Comparison of ENCODE assay signal across 8 mouse cellular contexts in the genomic region with DNA sequence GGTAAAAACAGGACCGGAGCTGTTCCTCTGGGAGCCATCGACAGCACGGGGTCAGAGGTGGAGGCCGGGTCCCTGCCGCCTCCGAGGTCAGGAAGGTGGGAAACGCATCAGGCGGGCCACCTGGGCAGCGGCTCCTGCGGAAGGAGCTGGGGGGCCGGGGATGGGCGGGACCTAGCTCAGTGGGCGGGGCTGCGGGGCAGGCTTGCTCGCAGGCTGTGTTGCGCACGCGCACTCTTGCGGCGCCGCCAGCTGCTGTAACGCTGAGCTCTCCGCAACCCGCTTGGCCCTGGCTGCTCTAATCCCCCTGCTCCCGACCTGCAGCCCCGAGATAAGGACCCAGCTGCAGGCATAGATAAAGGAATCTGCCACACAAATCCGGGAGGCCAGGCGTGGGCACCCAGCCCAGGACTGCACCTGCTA. TPM values are rescaled to one million over a fixed set of nuclear protein-coding genes. Genes with fewer than 3 reads are reported as not detected.
DNase-seq lines count a peak whose midpoint lies in the region; ATAC-seq and TF ChIP-seq lines count a peak whose summit lies in the region.

No protein-coding gene starts in this region.

- ATAC-seq in heart, embryonic 16.5 days (replicated peaks; ENCODE audit: extremely low read depth, insufficient read depth, low FRiP score) = peak; percentile 37
- peak; percentile 43 for ATAC-seq in liver, postnatal 0 days
- ATAC-seq in neural tube, embryonic 14.5 days (ENCODE audit: low read depth) = peak; percentile 26

- peak; percentile 88 for DNase-seq in CH12.LX (ENCODE audit: extremely low read depth)
- peak; percentile 83 for DNase-seq in c-Kit-positive CD71-negative TER-119-negative erythroid progenitor cells, embryonic 14.5 days (ENCODE audit: low read depth)
- peak; percentile 88 for DNase-seq in forebrain, embryonic 10.5 days (ENCODE audit: extremely low spot score, low spot score)
- peak; percentile 89 to 97 for DNase-seq in kidney, postnatal 36 days
- peak; percentile 95 for DNase-seq in liver, postnatal 0 days
- DNase-seq in testis, postnatal 10 days (ENCODE audit: low spot score) = peak; percentile 95

- H3K4me3 ChIP-seq in CH12.LX (replicated peaks in 1 of 3; ENCODE audit: low read depth in 2 of 3, low read length in 2 of 3, poor library complexity in 1 of 3) = peak overlapping the region; percentile 45 to 54 (median 53)
- H3K4me3 ChIP-seq in forebrain, embryonic 10.5 days = peak overlapping the region; percentile 53
- peak overlapping the region; percentile 55 for H3K4me3 ChIP-seq in heart, embryonic 16.5 days (ENCODE audit: low read length)
- H3K4me3 ChIP-seq in liver, postnatal 0 days (ENCODE audit: low read depth, low read length) = peak overlapping the region; percentile 55
- H3K4me3 ChIP-seq in neural tube, embryonic 14.5 days (ENCODE audit: low read depth, low read length) = peak overlapping the region; percentile 46

- H3K27me3 ChIP-seq in CH12.LX (replicated peaks) = peaks cover 37% of the 10 kb centered on the region
- H3K27me3 ChIP-seq in forebrain, embryonic 10.5 days (ENCODE audit: poor library complexity, severe bottlenecking) = peaks cover 47% of the 10 kb centered on the region
- H3K27me3 ChIP-seq in heart, embryonic 16.5 days (ENCODE audit: control insufficient read depth, insufficient read depth, low read length) = peaks cover under 1% of the 10 kb centered on the region
- H3K27me3 ChIP-seq in liver, postnatal 0 days (ENCODE audit: insufficient read depth, low read length) = peaks cover 10% of the 10 kb centered on the region
- peaks cover 13% of the 10 kb centered on the region for H3K27me3 ChIP-seq in neural tube, embryonic 14.5 days (ENCODE audit: control insufficient read depth, insufficient read depth, low read length)

- peaks cover 3 to 38% of the 10 kb centered on the region in 2 experiments; a peak in 3 of 4 replicates for H3K4me1 ChIP-seq in CH12.LX (ENCODE audit: control insufficient read depth in 1 of 2, insufficient read depth in 2 of 2)
- H3K4me1 ChIP-seq in forebrain, embryonic 10.5 days = peaks cover 54% of the 10 kb centered on the region
- peaks cover 31% of the 10 kb centered on the region for H3K4me1 ChIP-seq in heart, embryonic 16.5 days (ENCODE audit: control insufficient read depth, insufficient read depth, low read length)
- H3K4me1 ChIP-seq in liver, postnatal 0 days (ENCODE audit: insufficient read depth) = peaks cover 49% of the 10 kb centered on the region
- H3K4me1 ChIP-seq in neural tube, embryonic 14.5 days (ENCODE audit: control insufficient read depth, insufficient read depth, low read length) = peaks cover 12% of the 10 kb centered on the region; the same call in 1 of the 2 replicates

- TF ChIP-seq POLR2A in CH12.LX (IDR thresholded peaks at IDR 0.05; ENCODE audit: low read depth, low read length) = peak; percentile 59

- no peak for TF ChIP-seq EP300 in CH12.LX (IDR thresholded peaks at IDR 0.05; ENCODE audit: low read length)
- peak; percentile 95 for TF ChIP-seq EP300 in liver, postnatal 0 days (IDR thresholded peaks at IDR 0.05; ENCODE audit: low read depth)

- WGBS in forebrain, embryonic 10.5 days = under 1% methylated on average over 28 of the region's 28 CpGs
- under 1% methylated on average over 27 of the region's 28 CpGs for WGBS in heart, embryonic 16.5 days
- WGBS in liver, postnatal 0 days (ENCODE audit: insufficient replicate concordance) = 1% methylated on average over 25 of the region's 28 CpGs
- 0% methylated on average over 25 of the region's 28 CpGs for WGBS in neural tube, embryonic 14.5 days

- no peak for TF ChIP-seq RAD21 in CH12.LX (IDR thresholded peaks at IDR 0.05; ENCODE audit: low read depth, low read length)

- H3K9me3 ChIP-seq in CH12.LX (replicated peaks; ENCODE audit: low read length) = peaks cover 7% of the 10 kb centered on the region
- H3K9me3 ChIP-seq in forebrain, embryonic 10.5 days = no peaks in the 10 kb centered on the region
- H3K9me3 ChIP-seq in heart, embryonic 16.5 days (replicated peaks; ENCODE audit: control insufficient read depth, low read length) = 0 out of 2 replicates have a peak, but pooled peaks cover 5% of the 10 kb centered on the region
- no peaks in the 10 kb centered on the region for H3K9me3 ChIP-seq in liver, postnatal 0 days (ENCODE audit: low read length)
- no peaks in the 10 kb centered on the region for H3K9me3 ChIP-seq in neural tube, embryonic 14.5 days (ENCODE audit: control insufficient read depth, low read length)

- dilution Hi-C loops in CH12.LX (cut with MboI; ENCODE audit: extremely low pct_ligation_motif_present, extremely low pct_unique_long_range_greater_than_20kb, low sequenced_read_pairs) = no loop called here

- H3K79me2 ChIP-seq in CH12.LX (replicated peaks; ENCODE audit: control insufficient read depth, extremely low read depth, insufficient read depth, poor library complexity, severe bottlenecking) = peaks cover 8% of the 10 kb centered on the region

- peaks cover 6 to 7% of the 10 kb centered on the region in 2 experiments for H3K36me3 ChIP-seq in CH12.LX (replicated peaks in 1 of 2; ENCODE audit: control insufficient read depth in 1 of 2, insufficient read depth in 1 of 2, low read length in 1 of 2)
- peaks cover 7% of the 10 kb centered on the region for H3K36me3 ChIP-seq in forebrain, embryonic 10.5 days (replicated peaks)
- H3K36me3 ChIP-seq in heart, embryonic 16.5 days (ENCODE audit: control insufficient read depth, insufficient read depth) = peaks cover 4% of the 10 kb centered on the region
- H3K36me3 ChIP-seq in liver, postnatal 0 days (replicated peaks; ENCODE audit: insufficient read depth, low read length) = 0 out of 2 replicates have a peak, but pooled peaks cover under 1% of the 10 kb centered on the region
- H3K36me3 ChIP-seq in neural tube, embryonic 14.5 days (ENCODE audit: control insufficient read depth, insufficient read depth, low read length) = 0 out of 2 replicates have a peak, but pooled peaks cover 4% of the 10 kb centered on the region

- TF ChIP-seq CTCF in CH12.LX (conservative IDR thresholded peaks at IDR 0.05 in 1 of 2, IDR thresholded peaks at IDR 0.05 in 1 of 2; ENCODE audit: low read depth in 2 of 2, low read length in 2 of 2) = no peak
- no peak for TF ChIP-seq CTCF in liver, postnatal 0 days (IDR thresholded peaks at IDR 0.05; ENCODE audit: low read depth)

- no peak overlapping the region for H3K27ac ChIP-seq in CH12.LX (ENCODE audit: insufficient read depth, low read depth)
- peak overlapping the region; percentile 89 for H3K27ac ChIP-seq in forebrain, embryonic 10.5 days
- peak overlapping the region; percentile 89 for H3K27ac ChIP-seq in heart, embryonic 16.5 days (ENCODE audit: low read length)
- H3K27ac ChIP-seq in liver, postnatal 0 days (ENCODE audit: low read depth) = peak overlapping the region; percentile 55
- peak overlapping the region; percentile 94 for H3K27ac ChIP-seq in neural tube, embryonic 14.5 days (ENCODE audit: low read depth, low read length)

- H3K9ac ChIP-seq in CH12.LX (ENCODE audit: insufficient read depth, low read depth) = peak overlapping the region; percentile 28; the same call in 1 of the 2 replicates
- H3K9ac ChIP-seq in heart, embryonic 16.5 days (ENCODE audit: low read length) = peak overlapping the region; percentile 72
- peak overlapping the region; percentile 69 for H3K9ac ChIP-seq in liver, postnatal 0 days (replicated peaks)
- peak overlapping the region; percentile 65 for H3K9ac ChIP-seq in neural tube, embryonic 14.5 days (replicated peaks; ENCODE audit: low read depth, low read length)

- peak overlapping the region; percentile 59 for H3K4me2 ChIP-seq in CH12.LX (ENCODE audit: insufficient read depth, low read depth, poor library complexity, severe bottlenecking)
- H3K4me2 ChIP-seq in heart, embryonic 16.5 days (ENCODE audit: low read depth, low read length) = peak overlapping the region; percentile 78
- H3K4me2 ChIP-seq in liver, postnatal 0 days (ENCODE audit: low read depth, low read length) = peak overlapping the region; percentile 92
- peak overlapping the region; percentile 71 for H3K4me2 ChIP-seq in neural tube, embryonic 14.5 days (ENCODE audit: low read depth, low read length)

- in situ Hi-C loops in CH12.LX (cut with MboI; ENCODE audit: low pct_ligation_motif_present, low pct_unique_long_range_greater_than_20kb, low sequenced_read_pairs) = no loop called here

RNA-seq across cellular contexts. Expression of gene Dus3l, which starts 2.6 kb away (rescaled TPM):
- total RNA-seq in CH12.LX (2012; rRNA removed) (57.5 and 62.1 TPM in 2 replicates), CH12.LX (2014; rRNA removed) (32.0 and 35.8 TPM in 2 replicates)
- polyA plus RNA-seq in CH12.LX (2012; ENCODE audit: insufficient read length, low read depth) = 54.3 and 57.7 TPM in 2 replicates
- 46.0 and 46.2 TPM in 2 replicates for polyA plus RNA-seq in forebrain, embryonic 10.5 days (2016; fragmentation: Nextera tagmentation; extraction: Ambion mirVana)
- polyA plus RNA-seq in heart, embryonic 16.5 days (2015; fragmentation: Nextera tagmentation; extraction: Ambion mirVana) = 31.7 and 34.9 TPM in 2 replicates
- 9.1 TPM in 2 replicates for polyA plus RNA-seq in liver, postnatal 0 days (2015; fragmentation: Nextera tagmentation; extraction: Ambion mirVana)
- polyA plus RNA-seq in neural tube, embryonic 14.5 days (2014; fragmentation: Nextera tagmentation; extraction: Ambion mirVana) = 79.0 and 81.0 TPM in 2 replicates

RNA-seq across cellular contexts. Expression of gene Nrtn, which starts 4.7 kb away (rescaled TPM):
- total RNA-seq in CH12.LX (2012; rRNA removed) (0.25 and 0.34 TPM in 2 replicates), CH12.LX (2014; rRNA removed) (not detected in 2 replicates)
- not detected in 2 replicates for polyA plus RNA-seq in CH12.LX (2012; ENCODE audit: insufficient read length, low read depth)
- polyA plus RNA-seq in forebrain, embryonic 10.5 days (2016; fragmentation: Nextera tagmentation; extraction: Ambion mirVana) = 3.2 and 3.5 TPM in 2 replicates
- polyA plus RNA-seq in heart, embryonic 16.5 days (2015; fragmentation: Nextera tagmentation; extraction: Ambion mirVana) = 21.2 and 23.9 TPM in 2 replicates
- 1.2 and 2.2 TPM in 2 replicates for polyA plus RNA-seq in liver, postnatal 0 days (2015; fragmentation: Nextera tagmentation; extraction: Ambion mirVana)
- polyA plus RNA-seq in neural tube, embryonic 14.5 days (2014; fragmentation: Nextera tagmentation; extraction: Ambion mirVana) = 1.9 and 2.9 TPM in 2 replicates

RNA-seq across cellular contexts. Expression of gene Prr22, which starts 8.0 kb away (rescaled TPM):
- total RNA-seq in CH12.LX (2012; rRNA removed) (0.71 and 0.93 TPM in 2 replicates), CH12.LX (2014; rRNA removed) (0.15 and 0.18 TPM in 2 replicates)
- polyA plus RNA-seq in CH12.LX (2012; ENCODE audit: insufficient read length, low read depth) = 1.3 and 1.6 TPM in 2 replicates
- 1.8 and 1.9 TPM in 2 replicates for polyA plus RNA-seq in forebrain, embryonic 10.5 days (2016; fragmentation: Nextera tagmentation; extraction: Ambion mirVana)
- 0.59 and 1.2 TPM in 2 replicates for polyA plus RNA-seq in heart, embryonic 16.5 days (2015; fragmentation: Nextera tagmentation; extraction: Ambion mirVana)
- 0.20 and 0.23 TPM in 2 replicates for polyA plus RNA-seq in liver, postnatal 0 days (2015; fragmentation: Nextera tagmentation; extraction: Ambion mirVana)
- polyA plus RNA-seq in neural tube, embryonic 14.5 days (2014; fragmentation: Nextera tagmentation; extraction: Ambion mirVana) = 0.53 and 0.70 TPM in 2 replicates

RNA-seq across cellular contexts. Expression of gene Vmac, which starts 44.2 kb away (rescaled TPM):
- total RNA-seq in CH12.LX (2012; rRNA removed) (3.5 and 5.1 TPM in 2 replicates), CH12.LX (2014; rRNA removed) (3.2 and 4.2 TPM in 2 replicates)
- 3.4 and 3.7 TPM in 2 replicates for polyA plus RNA-seq in CH12.LX (2012; ENCODE audit: insufficient read length, low read depth)
- polyA plus RNA-seq in forebrain, embryonic 10.5 days (2016; fragmentation: Nextera tagmentation; extraction: Ambion mirVana) = 11.1 and 12.2 TPM in 2 replicates
- 12.8 and 14.6 TPM in 2 replicates for polyA plus RNA-seq in heart, embryonic 16.5 days (2015; fragmentation: Nextera tagmentation; extraction: Ambion mirVana)
- 3.3 and 4.1 TPM in 2 replicates for polyA plus RNA-seq in liver, postnatal 0 days (2015; fragmentation: Nextera tagmentation; extraction: Ambion mirVana)
- polyA plus RNA-seq in neural tube, embryonic 14.5 days (2014; fragmentation: Nextera tagmentation; extraction: Ambion mirVana) = 16.9 and 19.4 TPM in 2 replicates

RNA-seq across cellular contexts. Expression of gene Ndufa11, which starts 44.4 kb away (rescaled TPM):
- total RNA-seq in CH12.LX (2012; rRNA removed) (201 and 207 TPM in 2 replicates), CH12.LX (2014; rRNA removed) (97.9 and 124 TPM in 2 replicates)
- 131 and 155 TPM in 2 replicates for polyA plus RNA-seq in CH12.LX (2012; ENCODE audit: insufficient read length, low read depth)
- 366 and 374 TPM in 2 replicates for polyA plus RNA-seq in forebrain, embryonic 10.5 days (2016; fragmentation: Nextera tagmentation; extraction: Ambion mirVana)
- polyA plus RNA-seq in heart, embryonic 16.5 days (2015; fragmentation: Nextera tagmentation; extraction: Ambion mirVana) = 1,043 and 1,129 TPM in 2 replicates
- 281 and 298 TPM in 2 replicates for polyA plus RNA-seq in liver, postnatal 0 days (2015; fragmentation: Nextera tagmentation; extraction: Ambion mirVana)
- polyA plus RNA-seq in neural tube, embryonic 14.5 days (2014; fragmentation: Nextera tagmentation; extraction: Ambion mirVana) = 570 and 693 TPM in 2 replicates
